Mouse (Mus musculus) C2C12 (cell line): Measurements from ENCODE around the gene Espn.

Source experiments
- CEBPB ChIP-seq: IDR thresholded peaks from one replicate; pipeline ENCODE4 v1.6.1; 2011; ENCODE audit warnings: low read depth, mild to moderate bottlenecking, control low read depth, moderate library complexity
- CTCF ChIP-seq: IDR thresholded peaks from one replicate; pipeline ENCODE4 v1.5.1; 2011; ENCODE audit not compliant: control insufficient read depth, insufficient read depth, insufficient read length
- FOSL1 ChIP-seq: IDR thresholded peaks from one replicate; pipeline ENCODE4 v1.8.0; 2011; ENCODE audit warnings: mild to moderate bottlenecking, low read length; ENCODE audit not compliant: poor library complexity, insufficient read depth, severe bottlenecking
- MAX ChIP-seq: IDR thresholded peaks from one replicate; pipeline ENCODE4 v1.6.1; 2011; ENCODE audit warnings: mild to moderate bottlenecking, control low read depth
- USF1 ChIP-seq: IDR thresholded peaks from one replicate; pipeline ENCODE4 v1.6.1; 2011; ENCODE audit warnings: low read depth, mild to moderate bottlenecking, control low read depth, moderate library complexity

- TF ChIP-seq CTCF (no peak), CEBPB (no peak), USF1 (no peak), MAX (no peak), FOSL1 (no peak)
These were observed 38.1 kb downstream of the Espn start for GRCm38 (mm10) chr4:152114080-152114479.
